Mouse (Mus musculus): ENCODE data around the gene Npm1. TPM values are rescaled to one million over a fixed set of nuclear protein-coding genes. Genes with fewer than 3 reads are reported as not detected.

Npm1 gene
- polyA plus RNA-seq, 1 experiment, result 166 TPM

DNA sequence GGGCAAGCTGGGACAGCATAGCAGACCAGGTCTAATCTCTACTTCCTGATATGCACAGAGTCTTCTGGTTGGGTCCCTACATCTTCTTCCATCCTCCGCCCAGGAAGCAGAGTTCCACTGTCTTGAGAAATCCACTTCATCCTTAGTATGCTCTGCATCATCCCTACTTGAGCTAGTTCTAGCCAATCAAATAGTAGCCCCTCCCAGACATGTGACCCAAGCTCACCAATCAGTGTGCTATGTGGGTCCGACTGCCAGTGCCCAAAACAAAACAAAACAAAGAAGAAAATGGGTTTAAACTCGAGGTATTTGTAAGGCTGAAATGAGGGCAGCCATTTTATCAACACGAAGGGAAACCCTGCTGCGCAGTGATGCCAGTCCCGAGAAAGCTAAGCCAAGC is 44.5 kb downstream of the Npm1 start:
- Histone ChIP-seq H3K27me3 (ENCODE audit: control insufficient read depth, insufficient read depth, low read length) (peaks cover 8% of the 10 kb centered on the region), H3K36me3 (ENCODE audit: control insufficient read depth, insufficient read depth, low read length) (no peaks in the 10 kb centered on the region), H3K27ac (ENCODE audit: control insufficient read depth, insufficient read depth, low read length) (no peak overlapping the region), H3K4me3 (ENCODE audit: control insufficient read depth, insufficient read depth, low read length) (no peak overlapping the region), H3K4me1 (replicated peaks; ENCODE audit: control insufficient read depth, insufficient read depth, low read length) (no peaks in the 10 kb centered on the region)
- TF ChIP-seq CTCF (IDR thresholded peaks at IDR 0.05; ENCODE audit: borderline replicate concordance, control insufficient read depth, extremely low read depth, insufficient read depth, low read length, poor library complexity) (no peak), POLR2A (IDR thresholded peaks at IDR 0.05; ENCODE audit: control insufficient read depth, extremely low read depth, insufficient read depth, low read length, poor library complexity) (no peak)
- WGBS, result 80% methylated on average over 6 of the region's 6 CpGs
- DNase-seq, result no peak

DNA sequence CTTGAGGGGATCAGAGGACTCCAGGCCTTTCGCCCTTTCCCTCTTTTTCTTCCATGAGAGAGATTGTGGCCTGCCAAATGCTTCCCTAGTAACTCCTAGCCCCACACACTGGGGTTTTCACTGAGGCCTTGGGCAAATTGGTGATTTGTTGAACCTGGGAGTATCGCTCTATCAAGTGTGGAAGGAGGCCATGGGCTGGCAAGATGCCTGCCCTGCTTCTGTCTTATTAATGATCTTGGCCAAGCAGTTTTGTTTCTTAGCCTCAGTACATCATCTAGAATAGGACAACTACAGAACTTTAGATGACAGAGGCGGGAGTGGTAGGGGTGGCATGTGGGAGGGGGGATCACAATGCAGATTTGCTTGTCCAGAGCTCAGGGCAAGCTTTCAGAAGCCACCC is 47.2 kb downstream of the Npm1 start:
- H3K4me1 ChIP-seq (replicated peaks; ENCODE audit: control insufficient read depth, insufficient read depth, low read length), result no peaks in the 10 kb centered on the region
- no peak for DNase-seq
- 91% methylated on average over 3 of the region's 3 CpGs for WGBS

DNA sequence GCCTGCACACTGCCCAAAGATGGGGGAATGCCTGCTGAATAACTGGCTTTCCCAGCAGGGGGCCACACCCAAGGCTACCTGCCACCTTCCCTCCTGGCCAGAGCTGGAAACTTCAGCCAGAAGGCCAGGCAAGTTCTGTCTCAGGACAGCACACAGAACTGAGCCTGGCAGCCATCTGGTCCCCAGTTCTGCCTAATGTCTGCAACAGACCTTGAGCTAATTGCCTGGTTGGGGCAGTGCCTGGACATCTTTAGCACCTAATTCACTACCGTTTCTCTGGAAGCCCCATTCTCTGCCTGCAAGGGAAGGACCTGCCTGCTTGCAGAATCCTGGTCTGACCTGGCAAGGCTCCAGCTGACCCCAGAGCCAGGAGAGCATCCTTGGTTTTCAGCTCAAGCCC is 50.6 kb downstream of the Npm1 start:
- TF ChIP-seq POLR2A (IDR thresholded peaks at IDR 0.05; ENCODE audit: control insufficient read depth, extremely low read depth, insufficient read depth, low read length, poor library complexity), result no peak
- H3K27me3 ChIP-seq (ENCODE audit: control insufficient read depth, insufficient read depth, low read length), result no peaks in the 10 kb centered on the region
- 24% methylated on average over 1 of the region's 1 CpGs for WGBS
- DNase-seq, result no peak
- no peak overlapping the region for H3K4me3 ChIP-seq (ENCODE audit: control insufficient read depth, insufficient read depth, low read length)
- no peaks in the 10 kb centered on the region for H3K36me3 ChIP-seq (ENCODE audit: control insufficient read depth, insufficient read depth, low read length)
- H3K27ac ChIP-seq (ENCODE audit: control insufficient read depth, insufficient read depth, low read length), result no peak overlapping the region
- no peaks in the 10 kb centered on the region for H3K4me1 ChIP-seq (replicated peaks; ENCODE audit: control insufficient read depth, insufficient read depth, low read length)

More for the DNA sequence above, 47.2 kb downstream of the Npm1 start:
- no peaks in the 10 kb centered on the region for H3K36me3 ChIP-seq (ENCODE audit: control insufficient read depth, insufficient read depth, low read length)
- H3K27ac ChIP-seq (ENCODE audit: control insufficient read depth, insufficient read depth, low read length), result no peak overlapping the region
- no peak overlapping the region for H3K4me3 ChIP-seq (ENCODE audit: control insufficient read depth, insufficient read depth, low read length)
- H3K27me3 ChIP-seq (ENCODE audit: control insufficient read depth, insufficient read depth, low read length), result no peaks in the 10 kb centered on the region
- TF ChIP-seq POLR2A (IDR thresholded peaks at IDR 0.05; ENCODE audit: control insufficient read depth, extremely low read depth, insufficient read depth, low read length, poor library complexity) (no peak), CTCF (IDR thresholded peaks at IDR 0.05; ENCODE audit: borderline replicate concordance, control insufficient read depth, extremely low read depth, insufficient read depth, low read length, poor library complexity) (no peak)

DNA sequence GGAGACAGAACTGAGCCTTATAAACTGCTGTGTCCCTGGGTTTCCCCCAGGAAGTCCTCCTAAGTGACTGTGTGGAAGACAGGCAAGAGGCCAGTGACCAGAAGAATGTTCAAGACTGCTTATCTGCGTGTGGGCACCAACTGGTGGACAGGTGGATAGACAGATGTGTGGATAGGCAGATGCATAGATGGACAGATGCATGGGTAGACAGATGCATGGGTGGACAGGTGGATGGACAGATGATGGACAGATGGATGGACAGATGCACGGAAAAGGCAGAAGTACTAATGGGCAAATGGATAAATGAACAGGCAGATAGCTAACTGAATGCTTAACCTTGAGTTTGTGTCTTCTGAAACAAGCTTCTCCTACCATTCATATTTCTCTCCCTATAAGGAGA is 52.9 kb downstream of the Npm1 start:
- H3K4me3 ChIP-seq (ENCODE audit: control insufficient read depth, insufficient read depth, low read length), result no peak overlapping the region
- no peak for TF ChIP-seq CTCF (IDR thresholded peaks at IDR 0.05; ENCODE audit: borderline replicate concordance, control insufficient read depth, extremely low read depth, insufficient read depth, low read length, poor library complexity)
- TF ChIP-seq POLR2A (IDR thresholded peaks at IDR 0.05; ENCODE audit: control insufficient read depth, extremely low read depth, insufficient read depth, low read length, poor library complexity), result no peak
- WGBS, result 78% methylated on average over 2 of the region's 2 CpGs
- no peak overlapping the region for H3K27ac ChIP-seq (ENCODE audit: control insufficient read depth, insufficient read depth, low read length)
- H3K4me1 ChIP-seq (replicated peaks; ENCODE audit: control insufficient read depth, insufficient read depth, low read length), result no peaks in the 10 kb centered on the region
- H3K27me3 ChIP-seq (ENCODE audit: control insufficient read depth, insufficient read depth, low read length), result no peaks in the 10 kb centered on the region
- DNase-seq, result no peak
- no peaks in the 10 kb centered on the region for H3K36me3 ChIP-seq (ENCODE audit: control insufficient read depth, insufficient read depth, low read length)

DNA sequence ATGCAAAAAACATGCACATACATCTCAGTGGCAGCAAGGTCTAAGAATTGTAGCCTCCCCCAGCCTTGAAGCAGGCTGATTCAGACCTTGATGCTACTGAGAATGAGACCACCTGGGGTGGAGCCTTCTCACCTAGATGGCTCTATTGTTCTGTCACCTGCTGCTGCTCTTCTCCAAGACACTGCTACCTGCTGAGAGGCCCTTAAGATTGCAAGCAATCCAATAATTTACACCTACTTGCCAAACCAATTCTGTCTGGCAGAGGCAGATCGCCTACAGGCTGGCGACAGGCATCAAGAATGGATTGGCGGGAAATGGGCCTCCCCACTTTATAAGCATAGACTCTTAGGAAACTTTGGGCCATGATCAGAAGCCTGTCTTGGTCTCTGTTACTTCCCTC is 55.5 kb downstream of the Npm1 start:
- no peaks in the 10 kb centered on the region for H3K4me1 ChIP-seq (replicated peaks; ENCODE audit: control insufficient read depth, insufficient read depth, low read length)
- 98% methylated on average over 3 of the region's 3 CpGs for WGBS
- no peak overlapping the region for H3K27ac ChIP-seq (ENCODE audit: control insufficient read depth, insufficient read depth, low read length)
- TF ChIP-seq CTCF (IDR thresholded peaks at IDR 0.05; ENCODE audit: borderline replicate concordance, control insufficient read depth, extremely low read depth, insufficient read depth, low read length, poor library complexity), result no peak
- no peak for TF ChIP-seq POLR2A (IDR thresholded peaks at IDR 0.05; ENCODE audit: control insufficient read depth, extremely low read depth, insufficient read depth, low read length, poor library complexity)
- no peaks in the 10 kb centered on the region for H3K27me3 ChIP-seq (ENCODE audit: control insufficient read depth, insufficient read depth, low read length)
- DNase-seq, result no peak
- H3K4me3 ChIP-seq (ENCODE audit: control insufficient read depth, insufficient read depth, low read length), result no peak overlapping the region
- no peaks in the 10 kb centered on the region for H3K36me3 ChIP-seq (ENCODE audit: control insufficient read depth, insufficient read depth, low read length)

DNA sequence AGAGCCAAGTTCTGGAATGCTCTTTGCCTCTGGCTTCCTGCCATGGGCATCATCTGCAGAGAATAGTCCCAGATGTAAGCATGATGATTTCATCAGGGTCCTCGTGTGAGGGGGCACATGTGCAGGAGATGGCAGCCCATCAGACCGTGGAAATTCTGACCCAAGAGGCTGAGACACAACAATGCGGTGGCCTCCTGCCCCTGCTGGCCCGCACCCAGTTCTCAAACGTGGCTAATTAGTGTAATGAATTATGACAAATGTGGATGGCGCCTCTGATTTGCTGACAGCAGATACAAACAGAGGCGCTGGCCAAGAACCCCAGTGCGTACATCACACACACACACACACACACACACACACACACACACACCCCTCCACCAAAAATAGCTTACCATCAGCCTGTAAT is 58.1 kb downstream of the Npm1 start:
- no peak for DNase-seq
- Histone ChIP-seq H3K4me3 (ENCODE audit: control insufficient read depth, insufficient read depth, low read length) (no peak overlapping the region), H3K27me3 (ENCODE audit: control insufficient read depth, insufficient read depth, low read length) (no peaks in the 10 kb centered on the region), H3K36me3 (ENCODE audit: control insufficient read depth, insufficient read depth, low read length) (no peaks in the 10 kb centered on the region), H3K4me1 (replicated peaks; ENCODE audit: control insufficient read depth, insufficient read depth, low read length) (no peaks in the 10 kb centered on the region), H3K27ac (ENCODE audit: control insufficient read depth, insufficient read depth, low read length) (no peak overlapping the region)
- 92% methylated on average over 8 of the region's 8 CpGs for WGBS
- TF ChIP-seq CTCF (IDR thresholded peaks at IDR 0.05; ENCODE audit: borderline replicate concordance, control insufficient read depth, extremely low read depth, insufficient read depth, low read length, poor library complexity) (no peak), POLR2A (IDR thresholded peaks at IDR 0.05; ENCODE audit: control insufficient read depth, extremely low read depth, insufficient read depth, low read length, poor library complexity) (no peak)

DNA sequence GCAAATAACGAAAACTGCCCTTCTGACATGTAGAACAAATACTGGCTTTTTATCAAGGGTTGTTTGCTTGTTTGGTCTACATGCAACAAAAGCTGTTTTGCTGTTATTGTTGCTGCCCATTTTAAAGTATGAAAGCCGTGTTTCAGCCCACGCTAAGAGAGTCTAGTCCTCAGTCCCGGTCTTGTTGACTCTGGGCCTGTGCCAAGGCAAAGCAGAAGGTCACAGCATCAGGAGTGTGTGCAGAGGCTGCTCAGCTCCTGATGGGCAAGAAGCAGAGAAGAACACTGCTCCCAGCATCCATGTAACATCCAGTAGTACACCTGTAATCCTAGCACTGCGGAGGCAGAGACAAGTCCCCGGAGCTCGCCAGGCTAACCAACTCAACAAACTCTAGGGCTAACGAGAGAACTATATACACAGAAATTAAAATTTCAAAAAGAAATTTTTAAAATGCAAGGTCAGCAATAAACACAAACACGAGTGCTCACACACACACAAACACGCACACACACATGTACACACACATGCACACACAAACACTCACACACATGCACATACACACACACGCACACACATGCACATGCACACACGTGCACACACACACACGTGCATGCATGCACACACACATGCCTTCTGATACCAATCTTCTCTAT is 59.6 kb downstream of the Npm1 start:
- 96% methylated on average over 13 of the region's 13 CpGs for WGBS
- Histone ChIP-seq H3K27ac (ENCODE audit: control insufficient read depth, insufficient read depth, low read length) (no peak overlapping the region), H3K36me3 (ENCODE audit: control insufficient read depth, insufficient read depth, low read length) (no peaks in the 10 kb centered on the region), H3K4me1 (replicated peaks; ENCODE audit: control insufficient read depth, insufficient read depth, low read length) (no peaks in the 10 kb centered on the region), H3K4me3 (ENCODE audit: control insufficient read depth, insufficient read depth, low read length) (no peak overlapping the region), H3K27me3 (ENCODE audit: control insufficient read depth, insufficient read depth, low read length) (no peaks in the 10 kb centered on the region)
- no peak for DNase-seq
- TF ChIP-seq POLR2A (IDR thresholded peaks at IDR 0.05; ENCODE audit: control insufficient read depth, extremely low read depth, insufficient read depth, low read length, poor library complexity) (no peak), CTCF (IDR thresholded peaks at IDR 0.05; ENCODE audit: borderline replicate concordance, control insufficient read depth, extremely low read depth, insufficient read depth, low read length, poor library complexity) (no peak)

Other genes starting within 250 kb of the Npm1 start
- gene Fgf18, start 15.8 kb downstream of the Npm1 start, polyA plus RNA-seq (2012; rRNA removed), result 0.15 and 0.23 TPM in 2 replicates
- gene Tlx3, start 40.4 kb upstream of the Npm1 start, polyA plus RNA-seq (2012; rRNA removed), result 0.08 TPM in 2 replicates
- gene Gm12117, start 113.5 kb upstream of the Npm1 start, polyA plus RNA-seq (2012; rRNA removed), result not detected in 2 replicates

Measured in thymus, adult 2 months (tissue).